Mouse (Mus musculus) CH12.LX (cell line): Measurements from ENCODE around the gene Dync2h1. TPM values are rescaled to one million over a fixed set of nuclear protein-coding genes. Genes with fewer than 3 reads are reported as not detected.

Source experiments
- DNase-seq: peaks from one replicate; pipeline ENCODE4 v3.0.0-alpha.2; 2013; ENCODE audit errors: extremely low read depth
- H3K27ac ChIP-seq: 2 replicates; pipeline ENCODE4 v1.5.1; 2012; ENCODE audit warnings: low read depth, mild to moderate bottlenecking, control low read depth, moderate library complexity; ENCODE audit not compliant: insufficient read depth
- H3K27me3 ChIP-seq: replicated peaks from 2 replicates; pipeline ENCODE3; 2012; ENCODE audit warnings: inconsistent platforms
- H3K36me3 ChIP-seq, 2 experiments: replicated peaks in 1 of 2; 2 replicates each; pipeline versions ENCODE3 to v1.6.1; 2012; ENCODE audit warnings: inconsistent platforms in 1 of 2, low read length in 1 of 2, mild to moderate bottlenecking in 1 of 2, mixed read lengths in 1 of 2, moderate library complexity in 1 of 2; ENCODE audit not compliant: control insufficient read depth in 1 of 2, insufficient read depth in 1 of 2
- H3K4me1 ChIP-seq, 2 experiments: 2 replicates each; pipeline ENCODE4 v1.6.1; 2012; ENCODE audit warnings: inconsistent platforms in 1 of 2, moderate library complexity in 1 of 2; ENCODE audit not compliant: insufficient read depth in 2 of 2, control insufficient read depth in 1 of 2
- H3K4me2 ChIP-seq: 2 replicates; pipeline ENCODE4 v1.6.1; 2012; ENCODE audit warnings: low read depth, mild to moderate bottlenecking, control low read depth; ENCODE audit not compliant: poor library complexity, insufficient read depth, severe bottlenecking
- H3K4me3 ChIP-seq, 3 experiments: fragments of 150-350 bp in 1 of 3; sonication (generic) in 1 of 3; replicated peaks in 1 of 3; 2 replicates each; pipeline versions ENCODE3 to v1.5.1; 2011 to 2012; ENCODE audit warnings: low read depth in 2 of 3, low read length in 2 of 3, mild to moderate bottlenecking in 2 of 3, moderate library complexity in 2 of 3, control low read depth in 1 of 3, improper control_type of control experiment in 1 of 3, inconsistent platforms in 1 of 3, mixed read lengths in 1 of 3; ENCODE audit not compliant: poor library complexity in 1 of 3
- H3K79me2 ChIP-seq: replicated peaks from 2 replicates; pipeline ENCODE4 v1.6.1; 2012; ENCODE audit warnings: mild to moderate bottlenecking, moderate library complexity; ENCODE audit not compliant: control insufficient read depth, poor library complexity, insufficient read depth, severe bottlenecking; ENCODE audit errors: extremely low read depth
- H3K9ac ChIP-seq: 2 replicates; pipeline ENCODE4 v1.6.1; 2012; ENCODE audit warnings: low read depth, mild to moderate bottlenecking, control low read depth, moderate library complexity; ENCODE audit not compliant: insufficient read depth
- H3K9me3 ChIP-seq: replicated peaks from 2 replicates; pipeline ENCODE3; 2012; ENCODE audit warnings: low read length, inconsistent platforms, mixed read lengths
- BHLHE40 ChIP-seq: IDR thresholded peaks from 2 replicates; pipeline ENCODE4 v1.6.1; 2011; ENCODE audit warnings: mild to moderate bottlenecking, low read depth, low read length, improper control_type of control experiment
- CHD1 ChIP-seq: IDR thresholded peaks from 2 replicates; pipeline ENCODE4 v1.6.1; 2012; ENCODE audit warnings: low read depth, low read length, improper control_type of control experiment, inconsistent platforms
- CHD2 ChIP-seq: IDR thresholded peaks from 2 replicates; pipeline ENCODE4 v1.6.1; 2011; ENCODE audit warnings: low read length, improper control_type of control experiment
- CTCF ChIP-seq, 2 experiments: IDR thresholded peaks in 1 of 2; conservative IDR thresholded peaks in 1 of 2; 2 replicates each; pipeline ENCODE4 v1.5.1; 2011 to 2012; ENCODE audit warnings: low read depth in 2 of 2, low read length in 2 of 2, improper control_type of control experiment in 1 of 2, inconsistent platforms in 1 of 2, mild to moderate bottlenecking in 1 of 2, moderate library complexity in 1 of 2
- E2F4 ChIP-seq: IDR thresholded peaks from 2 replicates; pipeline ENCODE4 v1.6.1; 2011; ENCODE audit warnings: low read depth, low read length, improper control_type of control experiment; ENCODE audit not compliant: insufficient replicate concordance
- ELF1 ChIP-seq: IDR thresholded peaks from 2 replicates; pipeline ENCODE4 v1.6.1; 2014; ENCODE audit warnings: low read depth, mild to moderate bottlenecking, inconsistent platforms, low read length, improper control_type of control experiment
- GABPA ChIP-seq: IDR thresholded peaks from 2 replicates; pipeline ENCODE4 v1.6.1; 2012; ENCODE audit warnings: low read depth, low read length, improper control_type of control experiment, inconsistent platforms; ENCODE audit not compliant: insufficient replicate concordance
- MEF2A ChIP-seq: IDR thresholded peaks from 2 replicates; pipeline ENCODE4 v1.6.1; 2014; ENCODE audit warnings: low read depth, mild to moderate bottlenecking, inconsistent platforms, low read length, improper control_type of control experiment, borderline replicate concordance
- MXI1 ChIP-seq: IDR thresholded peaks from 2 replicates; pipeline ENCODE4 v1.6.1; 2011; ENCODE audit warnings: mild to moderate bottlenecking, low read depth, low read length, improper control_type of control experiment
- MYC ChIP-seq: IDR thresholded peaks from 2 replicates; pipeline ENCODE4 v1.6.1; 2011; ENCODE audit warnings: low read depth, mild to moderate bottlenecking, improper control_type of control experiment, low read length
- NELFE ChIP-seq: IDR thresholded peaks from 2 replicates; pipeline ENCODE4 v1.6.1; 2011; ENCODE audit warnings: low read depth, low read length, improper control_type of control experiment
- NRF1 ChIP-seq: IDR thresholded peaks from 2 replicates; pipeline ENCODE4 v1.6.1; 2014; ENCODE audit warnings: low read depth, mild to moderate bottlenecking, inconsistent platforms, low read length, improper control_type of control experiment, moderate library complexity
- RCOR1 ChIP-seq: conservative IDR thresholded peaks from 2 replicates; pipeline ENCODE4 v1.6.1; 2012; ENCODE audit warnings: low read depth, mild to moderate bottlenecking, inconsistent platforms, low read length, improper control_type of control experiment
- SMC3 ChIP-seq: IDR thresholded peaks from 2 replicates; pipeline ENCODE4 v1.6.1; 2011; ENCODE audit warnings: low read depth, low read length, improper control_type of control experiment
- TBP ChIP-seq: conservative IDR thresholded peaks from 2 replicates; pipeline ENCODE4 v1.6.1; 2011; ENCODE audit warnings: low read depth, low read length, improper control_type of control experiment
- TCF12 ChIP-seq: IDR thresholded peaks from 2 replicates; pipeline ENCODE4 v1.6.1; 2014; ENCODE audit warnings: low read depth, mild to moderate bottlenecking, inconsistent platforms, low read length, improper control_type of control experiment
- USF2 ChIP-seq: conservative IDR thresholded peaks from 2 replicates; pipeline ENCODE4 v1.6.1; 2011; ENCODE audit warnings: low read depth, low read length, improper control_type of control experiment
- ZMIZ1 ChIP-seq: IDR thresholded peaks from 2 replicates; pipeline ENCODE4 v1.6.1; 2012; ENCODE audit warnings: low read depth, mild to moderate bottlenecking, inconsistent platforms, low read length, improper control_type of control experiment
- ZNF384 ChIP-seq: IDR thresholded peaks from 2 replicates; pipeline ENCODE4 v1.6.1; 2012; ENCODE audit warnings: low read depth, low read length, improper control_type of control experiment, inconsistent platforms
- dilution Hi-C: fragments of 300-500 bp; cut with MboI; formaldehyde crosslinking; loops from 2 replicates; pipeline ENCODE4 v1.14.3; 2020; ENCODE audit warnings: low sequenced_read_pairs; ENCODE audit not compliant: extremely low pct_unique_long_range_greater_than_20kb, extremely low pct_ligation_motif_present
- in situ Hi-C: fragments of 300-500 bp; cut with MboI; formaldehyde crosslinking; loops from 3 replicates; pipeline ENCODE4 v1.14.3; 2019; ENCODE audit warnings: low sequenced_read_pairs, low pct_ligation_motif_present, low pct_unique_long_range_greater_than_20kb, mixed read lengths
- polyA plus RNA-seq: library from polyadenylated mRNA; unstranded; fragments of >175 nt; gene quantifications from 2 replicates; pipeline ENCODE4 v1.2.1, GENCODE M21; 2012; ENCODE audit warnings: low read depth; ENCODE audit not compliant: insufficient read length
- total RNA-seq, 2 experiments: library from RNA; depleted of rRNA; stranded (reverse); fragments of 300-350 nt in 1 of 2; fragments of >200 nt in 1 of 2; gene quantifications; 2 replicates each; pipeline ENCODE4 v1.2.3; 2012 to 2014

The Dync2h1 gene
- total and polyA plus RNA-seq, 3 experiments = 2.9 to 4.9 (median 4.0) TPM

- in situ Hi-C loops (no loop called here), dilution Hi-C loops (no loop called here)
- Histone ChIP-seq H3K4me3 (no peak overlapping the region), H3K79me2 (no peaks in the 10 kb centered on the region), H3K27ac (no peak overlapping the region), H3K4me2 (no peak overlapping the region), H3K36me3 (peaks cover 6 to 37% of the 10 kb centered on the region in 2 experiments), H3K27me3 (no peaks in the 10 kb centered on the region), H3K9me3 (no peaks in the 10 kb centered on the region), H3K4me1 (no peaks in the 10 kb centered on the region), H3K9ac (no peak overlapping the region)
- DNase-seq = no peak
- TF ChIP-seq NELFE (no peak), GABPA (no peak), ZMIZ1 (no peak), TBP (no peak), SMC3 (no peak), E2F4 (no peak), TCF12 (no peak), CHD1 (no peak), RCOR1 (no peak), ELF1 (no peak), CTCF (conservative IDR thresholded peaks at IDR 0.05 in 1 of 2, IDR thresholded peaks at IDR 0.05 in 1 of 2; ENCODE audit: low read depth in 2 of 2, low read length in 2 of 2) (no peak), MXI1 (no peak), MEF2A (no peak), BHLHE40 (no peak), MYC (no peak), ZNF384 (no peak), USF2 (no peak), CHD2 (no peak), NRF1 (no peak)
Measured at GRCm38 (mm10) chr9:7167339-7167998, 16.8 kb downstream of the Dync2h1 start.

GRCm38 (mm10) chr9:7160688-7161087 lies 23.6 kb downstream of the Dync2h1 start:
- no peak overlapping the region for H3K4me2 ChIP-seq
- TF ChIP-seq RCOR1 (no peak), CHD2 (no peak), CTCF (conservative IDR thresholded peaks at IDR 0.05 in 1 of 2, IDR thresholded peaks at IDR 0.05 in 1 of 2; ENCODE audit: low read depth in 2 of 2, low read length in 2 of 2) (no peak), TCF12 (no peak)
- DNase-seq = no peak
- H3K27me3 ChIP-seq = no peaks in the 10 kb centered on the region
- H3K27ac ChIP-seq = no peak overlapping the region
- dilution Hi-C loops = no loop called here
- H3K9ac ChIP-seq = no peak overlapping the region
- no peaks in the 10 kb centered on the region for H3K79me2 ChIP-seq
- peaks cover 5 to 12% of the 10 kb centered on the region in 2 experiments for H3K4me1 ChIP-seq
- no peak overlapping the region for H3K4me3 ChIP-seq
- in situ Hi-C loops = no loop called here
- H3K9me3 ChIP-seq = no peaks in the 10 kb centered on the region
- H3K36me3 ChIP-seq = peaks cover 9 to 38% of the 10 kb centered on the region in 2 experiments
